Mouse (Mus musculus): Measurements from ENCODE around the gene Ltbp3.

Ltbp3 gene

DNA sequence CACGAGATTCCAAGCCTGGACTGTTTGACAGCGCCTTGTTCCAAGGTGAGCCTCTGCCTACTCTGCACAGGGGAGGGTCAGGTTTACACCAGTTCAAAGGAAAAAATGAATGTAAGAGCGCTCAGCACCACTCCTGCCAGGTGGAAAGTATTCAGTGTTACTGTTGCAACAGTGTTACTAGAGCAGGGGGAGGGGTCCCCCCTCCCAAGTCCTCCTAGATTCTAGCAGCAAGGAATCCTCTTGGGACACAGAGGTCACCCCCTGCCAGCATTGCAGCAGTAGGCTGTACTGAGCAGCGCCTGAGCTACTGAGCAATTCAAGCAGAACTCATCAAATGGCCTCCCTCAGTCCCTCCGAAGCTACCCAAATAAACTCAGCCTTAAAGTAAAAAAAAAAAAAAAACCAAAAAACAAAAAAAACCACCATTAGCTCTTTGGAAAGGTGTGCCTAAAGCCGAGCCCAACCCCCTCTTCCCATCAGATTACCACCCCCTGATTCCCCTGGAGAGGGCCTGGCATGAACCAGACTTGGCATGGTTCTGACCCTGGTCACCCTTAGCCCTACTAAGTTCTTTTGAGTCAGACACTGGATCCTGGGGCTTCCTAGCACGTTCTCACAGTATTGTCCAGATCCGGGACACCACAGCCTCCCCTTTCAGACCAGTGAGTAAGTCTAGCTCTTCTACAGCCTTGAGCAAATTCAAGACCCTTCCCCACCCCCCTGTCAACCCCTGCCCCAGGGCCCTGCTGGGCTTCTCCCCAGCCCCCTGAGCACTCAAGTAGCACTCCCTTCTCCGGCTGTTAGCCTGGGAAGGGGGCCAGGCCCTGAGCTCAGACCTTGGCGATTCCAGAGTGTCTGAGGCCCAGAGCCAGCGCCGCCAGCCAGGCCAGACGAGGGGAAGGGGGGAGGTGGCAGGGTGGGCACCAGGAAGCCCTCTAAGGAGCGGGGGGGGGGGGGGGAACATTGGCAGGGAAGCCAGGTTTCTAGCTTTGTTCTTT is at the start of gene Ltbp3:
Gene Ltbp3 (plus strand): TSS at position 585 of the 998 bp plus-strand sequence.
- DNase-seq (ENCODE audit: low read depth, low spot score) = no peak

GRCm38 (mm10) chr19:5691601-5692000 is 49.1 kb upstream of the Ltbp3 start:
- no peak for DNase-seq (ENCODE audit: low read depth, low spot score)

DNA sequence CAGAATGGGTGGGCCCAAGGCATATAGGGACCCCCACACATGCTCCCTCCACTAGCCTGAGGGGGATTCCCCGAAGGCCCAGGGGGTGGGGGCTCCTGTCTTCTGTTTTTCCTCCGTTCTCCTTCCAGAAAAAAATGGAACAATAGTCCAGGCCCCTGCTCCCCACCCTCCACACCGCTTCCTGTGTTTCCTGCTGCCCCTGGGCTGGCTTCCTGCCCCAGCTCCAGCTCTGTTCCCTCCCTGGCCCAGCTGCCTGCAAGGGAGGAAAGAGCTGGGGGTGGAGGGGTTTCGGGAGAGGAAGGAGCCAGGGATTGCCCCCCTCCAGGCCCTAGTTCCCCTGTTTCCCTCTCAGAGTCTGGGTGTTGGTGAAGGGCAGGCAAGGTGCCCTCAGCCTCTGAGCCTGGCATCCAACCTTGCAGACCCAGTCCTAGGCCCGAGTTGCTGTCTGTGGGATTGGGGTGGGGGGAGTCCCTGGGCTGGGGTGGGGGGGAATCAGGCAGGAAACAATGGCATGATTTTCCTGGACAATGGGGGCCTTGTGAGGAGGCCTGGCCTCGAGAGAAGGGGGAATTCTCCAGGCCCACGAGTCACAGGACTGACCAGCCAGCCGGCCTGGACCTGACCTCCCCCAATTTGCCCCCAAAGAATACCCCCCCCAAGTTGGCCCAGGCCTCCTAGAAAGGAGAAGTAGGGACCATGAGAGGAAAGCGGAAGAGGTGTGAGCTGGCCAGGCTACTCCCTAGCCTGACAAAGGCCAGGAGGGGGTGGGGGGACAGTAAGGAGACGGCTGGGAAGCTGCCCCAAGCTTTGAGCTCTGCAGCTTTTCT is 48.4 kb upstream of the Ltbp3 start:
- no peak for DNase-seq (ENCODE audit: low read depth, low spot score)

DNA sequence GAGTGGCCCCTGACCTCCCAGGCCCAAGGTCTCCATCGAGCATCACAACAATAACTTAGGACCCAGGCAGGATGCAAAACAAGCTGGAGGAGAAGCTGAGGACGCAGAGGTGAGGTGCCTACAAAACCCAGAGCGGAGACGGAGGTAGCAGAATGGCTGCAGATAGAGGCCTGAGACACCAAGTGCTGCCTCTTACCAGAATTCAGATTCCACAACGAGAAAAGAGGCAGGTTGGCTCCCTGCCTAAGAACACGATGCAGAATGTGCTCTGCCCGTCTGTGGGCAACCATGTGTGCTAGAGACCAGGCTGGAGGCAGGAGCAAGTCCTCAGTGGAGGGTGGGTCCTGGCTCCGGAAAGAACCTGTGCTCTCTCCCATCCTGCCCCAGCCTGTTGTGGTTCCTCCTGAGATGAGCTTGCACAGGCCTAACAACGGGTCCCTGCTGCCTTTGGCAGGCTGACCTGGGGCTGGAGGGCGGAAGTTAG is 47.7 kb upstream of the Ltbp3 start:
- DNase-seq (ENCODE audit: low read depth, low spot score) = no peak

DNA sequence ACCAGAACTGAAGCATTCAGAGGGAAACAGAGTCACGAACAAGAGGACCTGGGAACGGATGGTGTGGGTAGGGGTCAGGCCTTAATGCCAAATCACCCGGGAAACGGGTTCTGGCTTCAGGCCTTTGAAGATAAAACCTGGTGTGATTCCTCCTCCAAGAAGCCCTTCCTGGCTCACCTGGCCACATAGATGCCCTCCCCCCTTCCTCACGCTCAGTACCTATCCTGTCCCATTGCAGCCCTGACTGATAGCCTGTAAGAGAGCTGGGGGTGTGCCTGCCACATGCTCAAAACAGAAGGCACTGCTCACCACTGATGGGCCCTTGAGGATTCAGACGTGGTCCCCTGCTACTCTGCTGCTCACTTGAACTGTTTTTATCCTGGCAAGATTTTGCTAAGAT is 46.9 kb upstream of the Ltbp3 start:
- no peak for DNase-seq (ENCODE audit: low read depth, low spot score)

DNA sequence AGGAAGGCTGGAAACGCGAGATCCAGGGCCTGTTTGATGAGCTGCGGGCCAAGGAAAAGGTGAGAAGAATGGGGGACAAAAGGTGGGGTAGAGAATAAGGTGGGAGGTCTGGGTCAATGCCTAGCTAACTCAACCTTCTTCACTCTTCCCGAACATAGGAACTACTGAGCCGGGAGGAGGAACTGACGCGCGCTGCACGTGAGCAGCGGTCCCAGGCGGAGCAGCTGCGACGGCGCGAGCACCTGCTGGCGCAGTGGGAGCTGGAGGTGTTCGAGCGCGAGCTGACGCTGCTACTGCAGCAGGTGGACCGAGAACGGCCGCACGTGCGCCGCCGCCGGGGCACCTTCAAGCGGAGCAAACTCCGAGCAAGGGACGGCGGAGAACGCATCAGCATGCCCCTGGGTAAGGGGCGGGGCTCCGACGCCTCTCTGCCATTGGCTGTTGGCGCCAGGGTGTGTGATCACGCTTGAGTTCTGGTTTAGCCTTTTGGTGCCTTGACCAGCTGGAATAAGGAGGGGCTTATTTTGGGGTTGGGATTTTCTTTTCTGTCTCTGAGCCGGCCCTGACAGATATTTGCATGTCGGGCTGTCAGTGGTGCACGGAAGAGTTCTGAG is 44.7 kb upstream of the Ltbp3 start:
- no peak for DNase-seq (ENCODE audit: low read depth, low spot score)

GRCm38 (mm10) chr19:5704163-5704800 is 36.4 kb upstream of the Ltbp3 start, which contains the start of gene Kcnk7:
Gene Kcnk7 (plus strand): TSS chr19:5704367.
- DNase-seq (ENCODE audit: low read depth, low spot score) = no peak

DNA sequence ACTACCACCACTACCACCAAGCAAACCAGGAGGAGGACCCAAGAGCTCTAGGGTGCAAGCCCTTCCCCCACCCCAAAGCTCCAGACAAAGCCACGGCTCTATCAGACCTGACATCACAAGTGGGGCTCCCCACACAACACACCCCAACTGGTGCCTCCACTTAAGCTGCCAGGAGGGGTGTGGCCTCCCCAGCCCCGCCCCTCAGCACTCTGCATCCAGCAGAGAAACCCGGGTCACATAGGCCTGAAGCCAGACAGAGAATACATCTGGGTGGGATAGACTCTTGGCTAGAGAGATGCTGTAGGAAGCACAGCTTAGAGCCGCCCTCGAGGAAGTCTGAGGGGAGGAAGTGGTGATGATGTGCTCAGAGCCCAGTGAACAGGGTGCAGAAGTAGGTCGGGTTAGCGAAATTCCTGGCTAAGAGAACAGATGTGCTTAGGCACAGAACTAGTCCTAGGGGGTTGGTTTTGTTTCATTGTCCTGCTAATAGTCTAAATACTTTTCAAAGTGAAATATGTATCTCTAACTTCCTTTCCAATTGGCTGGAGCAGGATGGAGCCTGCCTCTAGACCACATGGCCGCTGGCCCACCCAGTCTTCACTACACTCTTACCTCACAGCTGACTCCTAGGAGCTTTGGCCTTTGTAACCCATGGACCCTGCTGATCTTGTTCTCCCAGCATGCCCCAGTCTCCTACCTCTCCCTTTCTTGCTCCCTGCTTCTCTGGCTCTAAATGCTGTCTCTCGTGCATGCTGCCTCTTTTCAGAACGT is 35.7 kb upstream of the Ltbp3 start:
- DNase-seq (ENCODE audit: low read depth, low spot score) = no peak

- no peak for DNase-seq (ENCODE audit: low read depth, low spot score)
Observed at GRCm38 (mm10) chr19:5710068-5710467, 30.6 kb upstream of the Ltbp3 start.

DNA sequence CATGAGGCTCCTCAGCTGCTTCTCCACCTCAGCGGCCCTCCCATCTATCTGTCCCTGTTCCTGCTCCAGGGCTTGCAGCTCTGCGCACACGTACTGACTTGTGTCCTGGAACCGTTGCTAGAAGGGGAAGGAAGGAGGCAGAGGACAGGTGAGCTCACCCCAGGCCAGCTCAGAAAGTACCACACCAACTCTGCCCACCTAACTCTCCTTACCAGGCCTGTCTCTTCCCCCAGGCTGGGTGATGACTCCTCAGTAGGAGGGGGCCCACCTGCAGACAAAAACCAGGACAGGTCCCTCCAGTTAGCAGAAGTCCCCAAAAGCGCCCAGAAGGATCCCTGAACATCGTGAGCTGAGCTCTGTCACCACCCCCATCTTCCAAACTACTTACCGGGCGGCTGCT is 30.1 kb upstream of the Ltbp3 start:
- no peak for DNase-seq (ENCODE audit: low read depth, low spot score)

DNA sequence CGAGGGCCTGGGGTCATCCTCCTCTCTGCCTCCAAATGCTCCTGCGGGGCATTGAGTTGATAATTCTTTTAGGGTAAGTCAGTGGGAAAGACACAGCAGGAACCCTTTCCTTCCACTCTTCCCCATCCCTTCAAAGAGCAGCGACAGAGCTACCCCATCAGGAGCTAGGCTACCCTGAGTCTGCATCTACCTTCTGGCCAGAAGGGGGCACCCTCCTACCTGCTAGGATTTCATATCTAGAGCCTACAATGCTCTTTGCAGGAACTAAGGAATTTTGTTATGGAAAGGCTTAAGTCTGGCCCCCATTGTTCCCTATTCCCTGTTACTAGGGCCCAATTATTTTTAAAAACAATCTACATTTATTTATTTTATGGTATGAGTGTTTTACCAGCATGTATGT is 29.5 kb upstream of the Ltbp3 start:
- no peak for DNase-seq (ENCODE audit: low read depth, low spot score)

DNA sequence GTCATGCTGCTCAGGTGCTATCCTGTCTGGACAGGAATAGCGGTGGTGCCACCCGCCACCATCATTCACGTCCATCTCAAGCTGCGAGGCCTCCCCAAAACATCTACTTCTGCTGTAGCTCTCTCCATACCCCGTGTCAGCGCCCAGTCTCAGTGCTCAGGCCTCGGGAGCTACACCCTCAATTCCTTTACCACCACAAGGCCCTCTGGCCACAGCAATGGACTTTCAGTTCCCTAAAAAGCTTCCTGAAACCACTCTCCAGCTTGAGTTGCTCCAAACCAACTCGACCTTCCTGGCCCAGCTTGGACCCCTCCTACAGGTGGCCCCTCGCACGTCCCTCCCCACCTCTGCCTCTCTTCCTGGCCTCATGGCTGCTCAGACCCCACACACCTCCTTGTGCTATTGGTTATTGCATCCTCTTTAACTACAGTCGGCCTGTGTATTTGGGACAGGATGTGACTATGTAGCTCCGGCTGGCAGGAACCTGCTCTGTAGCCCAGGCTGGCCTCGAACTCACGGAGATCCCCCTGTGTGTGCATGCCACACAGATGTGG is 28.7 kb upstream of the Ltbp3 start:
- DNase-seq (ENCODE audit: low read depth, low spot score) = no peak

DNA sequence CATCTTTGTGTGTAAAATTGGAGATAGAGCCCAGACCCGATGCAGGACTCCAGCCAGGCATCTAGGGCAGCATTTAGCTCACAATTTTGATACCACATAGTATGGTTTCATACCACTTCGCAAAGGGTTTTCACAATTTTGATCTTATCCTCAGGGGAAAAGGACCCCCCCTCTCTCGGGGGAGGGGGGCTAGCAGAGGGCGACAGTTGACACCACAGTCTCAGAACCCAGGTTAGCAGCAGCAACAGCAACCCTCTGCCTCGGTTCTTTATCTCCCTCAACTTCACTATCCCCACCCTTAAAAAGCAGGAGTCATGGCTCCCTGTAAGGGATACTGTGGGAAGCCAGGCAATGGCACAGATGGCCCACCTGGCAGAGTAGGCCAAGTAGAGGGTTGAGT is 27.4 kb upstream of the Ltbp3 start:
- DNase-seq (ENCODE audit: low read depth, low spot score) = no peak

DNA sequence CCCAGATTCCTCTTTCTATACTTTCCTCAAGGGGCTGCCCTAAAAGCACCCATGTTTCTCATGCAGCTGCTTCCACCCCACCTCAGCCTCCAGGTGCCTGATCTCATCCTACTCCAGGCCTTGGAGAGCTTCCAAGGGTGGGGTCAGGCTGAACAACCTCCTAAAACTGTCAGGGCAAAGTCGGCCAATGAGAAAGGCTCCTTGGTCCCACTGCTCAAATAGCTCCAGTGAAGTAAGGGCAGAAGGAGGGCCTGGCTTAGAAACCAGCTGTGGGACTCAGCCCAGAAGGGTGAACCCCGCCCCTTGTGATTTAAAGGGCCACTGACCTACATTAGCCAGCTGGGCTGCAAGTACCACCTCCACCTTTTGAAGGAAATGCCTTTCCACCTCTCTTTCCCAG is 27.0 kb upstream of the Ltbp3 start:
- no peak for DNase-seq (ENCODE audit: low read depth, low spot score)

- no peak for DNase-seq (ENCODE audit: low read depth, low spot score)
Observed at GRCm38 (mm10) chr19:5715793-5716688, 24.7 kb upstream of the Ltbp3 start.

GRCm38 (mm10) chr19:5716955-5717354 is 23.7 kb upstream of the Ltbp3 start:
- DNase-seq (ENCODE audit: low read depth, low spot score) = no peak

GRCm38 (mm10) chr19:5721233-5721632 is 19.5 kb upstream of the Ltbp3 start:
- no peak for DNase-seq (ENCODE audit: low read depth, low spot score)

- DNase-seq (ENCODE audit: low read depth, low spot score) = no peak
Observed at GRCm38 (mm10) chr19:5722848-5723425, 17.8 kb upstream of the Ltbp3 start.

Measured in retina, adult 2 months (tissue).